Mouse (Mus musculus) heart, postnatal 10 days (tissue): ENCODE results near the gene Chst12. TPM values are rescaled to one million over a fixed set of nuclear protein-coding genes. Genes with fewer than 3 reads are reported as not detected.

Experiments
- DNase-seq, 2 experiments: peaks; one replicate each; pipeline ENCODE4 v3.0.0; 2021
- intact Hi-C: fragments of 180-260 bp; cut with DNase I; formaldehyde crosslinking; loops from one replicate; pipeline ENCODE4 v1.15.1; 2025
- total RNA-seq, 2 experiments: library from RNA; stranded (reverse); gene quantifications; 2 replicates each; pipeline ENCODE4 v1.2.3; 2021

Gene Chst12
- total RNA-seq, 2 experiments from 2014 or later, result 7.5 to 8.2 TPM

GRCm38 (mm10) chr5:140517159-140517920, 12.0 kb downstream of the Chst12 start:
- intact Hi-C loops, result no loop called here
- DNase-seq, result no peak

GRCm38 (mm10) chr5:140517921-140518230, 12.5 kb downstream of the Chst12 start:
- intact Hi-C loops, result no loop called here
- no peak for DNase-seq

- intact Hi-C loops, result no loop called here
- no peak for DNase-seq
Observed at GRCm38 (mm10) chr5:140521196-140521595, 15.8 kb downstream of the Chst12 start.

- DNase-seq, result no peak
- intact Hi-C loops, result no loop called here
Observed at GRCm38 (mm10) chr5:140526754-140527153, 21.4 kb downstream of the Chst12 start.

- intact Hi-C loops, result loop anchor here (5.0 kb wide), 4 partner anchors 149 to 701 kb away; partner anchors contain the start of gene Mrm2
- DNase-seq, result no peak
Observed at GRCm38 (mm10) chr5:140538111-140538683, 32.8 kb downstream of the Chst12 start.

- intact Hi-C loops, result loop anchor here (1.0 to 2.0 kb wide), 3 partner anchors 27 to 124 kb away; no protein-coding TSS in a partner anchor
- peak; percentile 83 to 93 for DNase-seq
Observed at GRCm38 (mm10) chr5:140540106-140540505, 34.8 kb downstream of the Chst12 start.

GRCm38 (mm10) chr5:140542811-140543575, 37.6 kb downstream of the Chst12 start:
- no peak for DNase-seq
- intact Hi-C loops, result no loop called here

- DNase-seq, result no peak
- intact Hi-C loops, result no loop called here
Observed at GRCm38 (mm10) chr5:140545651-140546050, 40.3 kb downstream of the Chst12 start.

- no peak for DNase-seq
- intact Hi-C loops, result no loop called here
Observed at GRCm38 (mm10) chr5:140546332-140546731, 41.0 kb downstream of the Chst12 start.

- intact Hi-C loops, result no loop called here
- peak; percentile 54 to 57 for DNase-seq
Observed at GRCm38 (mm10) chr5:140549306-140550047, 44.1 kb downstream of the Chst12 start.

- DNase-seq, result no peak
- intact Hi-C loops, result no loop called here
Observed at GRCm38 (mm10) chr5:140553719-140554118, 48.4 kb downstream of the Chst12 start.

GRCm38 (mm10) chr5:140556859-140557258, 51.5 kb downstream of the Chst12 start:
- intact Hi-C loops, result no loop called here

GRCm38 (mm10) chr5:140562601-140563000, 57.3 kb downstream of the Chst12 start:
- DNase-seq, result no peak

More at GRCm38 (mm10) chr5:140556859-140557258, 51.5 kb downstream of the Chst12 start:
- DNase-seq, result no peak

GRCm38 (mm10) chr5:140564896-140565295, 59.5 kb downstream of the Chst12 start, which contains the start of gene Grifin:
Gene Grifin, minus strand, starts transcription at chr5:140565071.
- DNase-seq, result no peak
- intact Hi-C loops, result no loop called here

More at GRCm38 (mm10) chr5:140562601-140563000, 57.3 kb downstream of the Chst12 start:
- intact Hi-C loops, result no loop called here

GRCm38 (mm10) chr5:140565451-140565850, 60.1 kb downstream of the Chst12 start:
- intact Hi-C loops, result no loop called here
- DNase-seq, result peak; percentile 82 to 83

- peak; percentile 70 to 77 for DNase-seq
- intact Hi-C loops, result loop anchor here (2.0 kb wide), 1 partner anchor 25 kb away; no protein-coding TSS in a partner anchor
Observed at GRCm38 (mm10) chr5:140565856-140566255, 60.5 kb downstream of the Chst12 start.

- DNase-seq, result no peak
- intact Hi-C loops, result loop anchor here (2.0 kb wide), 1 partner anchor 25 kb away; no protein-coding TSS in a partner anchor
Observed at GRCm38 (mm10) chr5:140566271-140566670, 60.9 kb downstream of the Chst12 start.

- intact Hi-C loops, result loop anchor here (2.0 kb wide), 1 partner anchor 27 kb away; no protein-coding TSS in a partner anchor
- peak; percentile 74 to 75 for DNase-seq
Observed at GRCm38 (mm10) chr5:140567321-140567720, 62.0 kb downstream of the Chst12 start.

GRCm38 (mm10) chr5:140567751-140568150, 62.4 kb downstream of the Chst12 start:
- intact Hi-C loops, result loop anchor here (1.0 to 2.0 kb wide), 3 partner anchors 27 to 52 kb away; no protein-coding TSS in a partner anchor
- no peak for DNase-seq

- intact Hi-C loops, result loop anchor here (1.0 kb wide), 2 partner anchors 42 to 51 kb away; no protein-coding TSS in a partner anchor
- DNase-seq, result peak; percentile 77 to 89
Observed at GRCm38 (mm10) chr5:140568321-140568970, 63.1 kb downstream of the Chst12 start.
